Mouse (Mus musculus) lung, postnatal 0 days (tissue): ENCODE measurements around the gene Rxra.

Experiments used
- CTCF ChIP-seq: IDR thresholded peaks from 2 replicates; pipeline ENCODE4 v1.5.1; 2016; ENCODE audit warnings: antibody characterized with exemption, mild to moderate bottlenecking
- EP300 ChIP-seq: IDR thresholded peaks from 2 replicates; pipeline ENCODE4 v1.6.1; 2016; ENCODE audit warnings: antibody characterized with exemption, mild to moderate bottlenecking, control low read depth

DNA sequence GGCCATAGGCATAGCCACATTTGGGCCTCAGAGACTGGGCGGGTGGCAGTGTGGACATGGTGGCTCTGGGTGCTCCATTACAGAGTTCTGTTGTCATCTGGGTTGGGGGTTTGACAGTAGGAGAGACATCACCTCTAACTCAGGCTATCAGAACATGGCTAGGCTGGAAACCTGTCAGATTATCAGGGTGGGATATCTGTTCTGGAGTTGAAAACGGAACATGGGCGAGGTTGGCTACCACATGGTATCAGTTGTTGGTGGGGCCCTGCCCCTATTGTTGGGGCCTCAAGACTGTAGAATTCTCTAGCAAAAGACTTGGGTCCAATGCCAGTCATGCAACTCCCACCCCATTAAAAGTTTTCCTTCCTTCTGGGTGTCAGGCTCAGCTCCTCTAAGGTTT is 37.1 kb downstream of the Rxra start:
- TF ChIP-seq CTCF (no peak), EP300 (no peak)
